26 mouse cellular contexts compared by ENCODE assay signal in the genomic region with DNA sequence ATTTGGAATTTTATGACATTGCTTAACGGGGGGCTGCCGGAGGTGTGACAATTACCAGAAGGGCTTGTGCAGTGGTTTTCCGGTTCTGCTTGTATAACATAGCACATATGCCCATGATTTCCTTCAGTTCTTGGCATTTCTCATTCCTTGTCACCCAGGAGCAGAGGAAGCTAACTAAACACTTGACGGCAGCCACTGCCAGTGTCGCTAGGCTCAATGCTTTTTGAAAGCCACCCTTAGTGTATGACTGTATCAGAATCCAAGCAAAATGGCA.
DNase-seq lines count a peak whose midpoint lies in the region; ATAC-seq and TF ChIP-seq lines count a peak whose summit lies in the region.
"Had no signal": no experiment of that assay in that cellular context is flagged by ENCODE, and none has a peak within 500 bp of the region (broad histone marks: within the 10 kb centered on the region; RNA-seq: fewer than 3 reads in every experiment).

No protein-coding gene starts in this region.

- no peak overlapping the region for H3K4me2 ChIP-seq in heart, embryonic 12.5 days
- H3K4me2 ChIP-seq in stomach, embryonic 14.5 days (replicated peaks; ENCODE audit: low read depth, low read length): no peak overlapping the region
- no peak overlapping the region for H3K4me2 ChIP-seq in stomach, postnatal 0 days (replicated peaks; ENCODE audit: low read depth)
- H3K4me2 ChIP-seq: forebrain, embryonic 13.5 days; hindbrain, embryonic 15.5 days; liver, embryonic 12.5 days had no signal

- peak overlapping the region; percentile 63 for H3K27ac ChIP-seq in heart, embryonic 12.5 days (ENCODE audit: poor library complexity, severe bottlenecking)
- peak overlapping the region; percentile 55; the same call in 1 of the 2 replicates for H3K27ac ChIP-seq in stomach, embryonic 14.5 days (ENCODE audit: low read length)
- no peak overlapping the region for H3K27ac ChIP-seq in stomach, postnatal 0 days (replicated peaks)
- H3K27ac ChIP-seq in thymus, adult 2 months (ENCODE audit: control insufficient read depth, insufficient read depth, low read length): no peak overlapping the region
- H3K27ac ChIP-seq: hindbrain, embryonic 15.5 days; left cerebral cortex, adult 2 months; liver, embryonic 12.5 days had no signal

- no peak for TF ChIP-seq CTCF in stomach, postnatal 0 days (IDR thresholded peaks at IDR 0.05; ENCODE audit: low read depth)
- TF ChIP-seq CTCF in thymus, adult 2 months (IDR thresholded peaks at IDR 0.05; ENCODE audit: borderline replicate concordance, control insufficient read depth, extremely low read depth, insufficient read depth, low read length, poor library complexity): no peak

- no peak for TF ChIP-seq POLR2A in thymus, adult 2 months (IDR thresholded peaks at IDR 0.05; ENCODE audit: control insufficient read depth, extremely low read depth, insufficient read depth, low read length, poor library complexity)

- H3K36me3 ChIP-seq in heart, embryonic 12.5 days: no peaks in the 10 kb centered on the region
- no peaks in the 10 kb centered on the region for H3K36me3 ChIP-seq in stomach, embryonic 14.5 days (ENCODE audit: control insufficient read depth, insufficient read depth, low read length)
- no peaks in the 10 kb centered on the region for H3K36me3 ChIP-seq in stomach, postnatal 0 days (ENCODE audit: control insufficient read depth, insufficient read depth, low read length)
- no peaks in the 10 kb centered on the region for H3K36me3 ChIP-seq in thymus, adult 2 months (ENCODE audit: control insufficient read depth, insufficient read depth, low read length)
- H3K36me3 ChIP-seq: heart, embryonic 10.5 days; hindbrain, embryonic 15.5 days; liver, embryonic 12.5 days; midbrain, embryonic 10.5 days had no signal

- no peak for TF ChIP-seq EP300 in stomach, postnatal 0 days (optimal IDR thresholded peaks at IDR 0.05)

- DNase-seq in heart, postnatal 4 days: no peak
- no peak for DNase-seq in stomach, postnatal 0 days (ENCODE audit: low spot score)
- DNase-seq in retina, embryonic 14.5 days (ENCODE audit: low spot score): no peak
- no peak for DNase-seq in thymus, adult 2 months
- DNase-seq: adrenal gland, adult 8-10 months; cerebellum, adult 2 months; cerebellum, postnatal 25 days; embryo, embryonic 11 days; gastrocnemius, postnatal 36 days; kidney, adult 8-10 months; kidney, postnatal 10 days; lung, adult 18-20 months; lung, postnatal 4 days; right cerebral cortex, postnatal 14 days; thymus, postnatal 14 days had no signal

- H3K4me1 ChIP-seq in heart, embryonic 12.5 days (replicated peaks): peaks cover 12% of the 10 kb centered on the region
- peaks cover 9% of the 10 kb centered on the region; the same call in 1 of the 2 replicates for H3K4me1 ChIP-seq in stomach, embryonic 14.5 days (ENCODE audit: control insufficient read depth, insufficient read depth, low read length)
- H3K4me1 ChIP-seq in stomach, postnatal 0 days (replicated peaks; ENCODE audit: control insufficient read depth, insufficient read depth): no peaks in the 10 kb centered on the region
- H3K4me1 ChIP-seq in thymus, adult 2 months (replicated peaks; ENCODE audit: control insufficient read depth, insufficient read depth, low read length): no peaks in the 10 kb centered on the region
- H3K4me1 ChIP-seq: hindbrain, embryonic 15.5 days; liver, embryonic 12.5 days had no signal

- H3K9ac ChIP-seq in heart, embryonic 12.5 days: no peak overlapping the region
- H3K9ac ChIP-seq in stomach, embryonic 14.5 days (replicated peaks; ENCODE audit: low read depth, low read length): no peak overlapping the region
- H3K9ac ChIP-seq in stomach, postnatal 0 days (ENCODE audit: low read length): no peak overlapping the region
- H3K9ac ChIP-seq: forebrain, embryonic 13.5 days; hindbrain, embryonic 15.5 days; liver, embryonic 12.5 days had no signal

- no peaks in the 10 kb centered on the region for H3K9me3 ChIP-seq in heart, embryonic 12.5 days (replicated peaks)
- H3K9me3 ChIP-seq in stomach, embryonic 14.5 days (ENCODE audit: control insufficient read depth, low read depth, low read length): no peaks in the 10 kb centered on the region
- no peaks in the 10 kb centered on the region for H3K9me3 ChIP-seq in stomach, postnatal 0 days (ENCODE audit: control insufficient read depth, low read length)
- H3K9me3 ChIP-seq: forebrain, embryonic 13.5 days; heart, embryonic 10.5 days; hindbrain, embryonic 15.5 days; liver, embryonic 12.5 days; midbrain, embryonic 10.5 days had no signal

- H3K4me3 ChIP-seq in heart, embryonic 12.5 days: no peak overlapping the region
- no peak overlapping the region for H3K4me3 ChIP-seq in stomach, embryonic 14.5 days (ENCODE audit: low read depth, low read length)
- H3K4me3 ChIP-seq in stomach, postnatal 0 days (ENCODE audit: low read depth, low read length): no peak overlapping the region
- no peak overlapping the region for H3K4me3 ChIP-seq in thymus, adult 2 months (ENCODE audit: control insufficient read depth, insufficient read depth, low read length)
- H3K4me3 ChIP-seq: forebrain, embryonic 13.5 days; heart, embryonic 10.5 days; hindbrain, embryonic 15.5 days; left cerebral cortex, adult 2 months; liver, embryonic 12.5 days; midbrain, embryonic 10.5 days had no signal

- ATAC-seq in heart, embryonic 12.5 days (ENCODE audit: insufficient number of reproducible peaks, low FRiP score): no peak
- no peak for ATAC-seq in stomach, embryonic 14.5 days (ENCODE audit: insufficient number of reproducible peaks, insufficient read depth, low FRiP score, low read depth)
- no peak for ATAC-seq in stomach, postnatal 0 days (ENCODE audit: low FRiP score, low TSS enrichment)
- peak; percentile 49 for ATAC-seq in granulocyte monocyte progenitor cell, adult 5-6 weeks (replicated peaks; ENCODE audit: poor library complexity, severe bottlenecking)
- peak; percentile 55; the same call in 1 of the 2 replicates for ATAC-seq in megakaryocyte progenitor cell, adult 5-6 weeks (replicated peaks; ENCODE audit: poor library complexity)
- ATAC-seq: activated CD4-positive, CD25-positive, alpha-beta regulatory T cell, adult 4 months; forebrain, embryonic 13.5 days; liver, embryonic 12.5 days had no signal

- 74% methylated on average over 5 of the region's 5 CpGs for WGBS in heart, embryonic 12.5 days
- WGBS in stomach, embryonic 14.5 days: 45% methylated on average over 5 of the region's 5 CpGs
- WGBS in stomach, postnatal 0 days: 49% methylated on average over 5 of the region's 5 CpGs
- WGBS in thymus, adult 2 months: 41% methylated on average over 5 of the region's 5 CpGs

- no peaks in the 10 kb centered on the region for H3K27me3 ChIP-seq in heart, embryonic 12.5 days (replicated peaks)
- no peaks in the 10 kb centered on the region for H3K27me3 ChIP-seq in stomach, embryonic 14.5 days (ENCODE audit: control insufficient read depth, insufficient read depth, low read length)
- H3K27me3 ChIP-seq in stomach, postnatal 0 days (ENCODE audit: control insufficient read depth, insufficient read depth, low read length): no peaks in the 10 kb centered on the region
- H3K27me3 ChIP-seq in thymus, adult 2 months (ENCODE audit: control insufficient read depth, insufficient read depth, low read length): no peaks in the 10 kb centered on the region
- H3K27me3 ChIP-seq: forebrain, embryonic 13.5 days; hindbrain, embryonic 15.5 days; liver, embryonic 12.5 days had no signal

Comparison
In these comparisons a context has a peak if more than half of its experiments do, and no peak if none do; other contexts are left out.
1. H3K27ac ChIP-seq: peak in heart, embryonic 12.5 days (single experiment) and stomach, embryonic 14.5 days (single experiment); none in stomach, postnatal 0 days (single experiment) and thymus, adult 2 months (single experiment).
2. ATAC-seq: peak in granulocyte monocyte progenitor cell, adult 5-6 weeks (single experiment) and megakaryocyte progenitor cell, adult 5-6 weeks (single experiment); none in heart, embryonic 12.5 days (single experiment), stomach, embryonic 14.5 days (single experiment) and stomach, postnatal 0 days (single experiment).